Mouse (Mus musculus): ENCODE measurements at regions not wholly inside any gene's neighbourhood (a gene's known extent, or its start where the extent isn't known, plus 50 kb on each side); places are given as distances from the start of the nearest gene placed in this dataset.

DNA sequence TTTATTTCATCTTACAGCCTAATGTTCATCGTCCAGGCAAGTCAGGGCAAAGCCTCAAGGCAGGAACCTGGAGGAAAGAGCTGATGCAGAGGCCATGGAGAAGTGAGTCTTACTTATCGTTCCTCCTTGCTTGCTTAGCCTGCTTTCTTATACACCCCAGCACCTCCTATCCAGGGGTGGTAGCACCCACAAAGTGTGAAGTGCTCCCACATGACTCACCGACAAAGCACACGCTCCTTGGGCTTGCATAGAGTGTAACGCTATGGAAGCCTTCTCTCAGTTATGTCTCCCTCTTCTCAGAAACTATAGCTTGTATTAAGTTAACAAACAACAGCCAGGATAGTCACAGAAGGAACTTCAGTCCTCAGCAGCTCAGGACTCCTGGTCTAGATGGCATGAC is 225.4 kb downstream of the Rpl10-ps3 start:
- Histone ChIP-seq H3K27ac (ENCODE audit: insufficient read depth, low read depth, low read length) (no peak overlapping the region), H3K4me1 (ENCODE audit: control insufficient read depth, insufficient read depth, low read length) (no peaks in the 10 kb centered on the region), H3K4me3 (ENCODE audit: insufficient read depth, low read depth, low read length) (no peak overlapping the region)
- TF ChIP-seq CTCF (IDR thresholded peaks at IDR 0.05; ENCODE audit: insufficient read depth, low read depth, low read length) (no peak), POLR2A (IDR thresholded peaks at IDR 0.05; ENCODE audit: insufficient read depth, low read depth, low read length) (no peak)
- whole genome bisulfite sequencing = 78% methylated on average over 5 of the region's 5 CpGs

GRCm38 (mm10) chr9:50118578-50118977 is 226.2 kb downstream of the Rpl10-ps3 start:
- H3K27ac ChIP-seq (ENCODE audit: insufficient read depth, low read depth, low read length) = no peak overlapping the region
- no peaks in the 10 kb centered on the region for H3K4me1 ChIP-seq (ENCODE audit: control insufficient read depth, insufficient read depth, low read length)
- 74% methylated on average over 6 of the region's 6 CpGs for WGBS
- TF ChIP-seq CTCF (IDR thresholded peaks at IDR 0.05; ENCODE audit: insufficient read depth, low read depth, low read length) (no peak), POLR2A (IDR thresholded peaks at IDR 0.05; ENCODE audit: insufficient read depth, low read depth, low read length) (no peak)
- no peak overlapping the region for H3K4me3 ChIP-seq (ENCODE audit: insufficient read depth, low read depth, low read length)

DNA sequence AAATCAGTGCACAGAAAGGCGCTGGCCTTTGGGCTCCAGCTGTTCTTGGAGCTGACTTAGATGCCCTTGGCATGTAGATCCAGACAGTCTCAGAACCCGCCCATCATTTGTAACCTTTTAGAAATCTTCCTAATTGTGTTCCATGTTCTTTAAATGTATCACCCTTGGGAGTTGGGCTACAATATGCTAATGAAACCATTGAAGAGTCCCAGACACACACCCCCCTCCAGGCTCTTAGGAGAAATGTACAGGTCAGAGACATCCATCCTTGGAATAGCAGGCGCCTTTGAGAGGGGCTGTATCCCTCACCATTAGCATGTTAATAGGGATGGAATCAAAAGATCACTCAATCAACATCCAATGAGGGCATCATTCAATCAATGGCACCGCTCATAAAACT is 238.2 kb downstream of the Rpl10-ps3 start:
- H3K27ac ChIP-seq (ENCODE audit: insufficient read depth, low read depth, low read length) = no peak overlapping the region
- 51% methylated on average over 4 of the region's 4 CpGs for WGBS
- TF ChIP-seq POLR2A (IDR thresholded peaks at IDR 0.05; ENCODE audit: insufficient read depth, low read depth, low read length) = no peak
- TF ChIP-seq CTCF (IDR thresholded peaks at IDR 0.05; ENCODE audit: insufficient read depth, low read depth, low read length) = no peak
- H3K4me1 ChIP-seq (ENCODE audit: control insufficient read depth, insufficient read depth, low read length) = no peaks in the 10 kb centered on the region
- H3K4me3 ChIP-seq (ENCODE audit: insufficient read depth, low read depth, low read length) = no peak overlapping the region

GRCm38 (mm10) chr9:50102766-50103165 is 242.0 kb downstream of the Rpl10-ps3 start:
- WGBS = 28% methylated on average over 1 of the region's 1 CpGs
- Histone ChIP-seq H3K4me3 (ENCODE audit: insufficient read depth, low read depth, low read length) (no peak overlapping the region), H3K27ac (ENCODE audit: insufficient read depth, low read depth, low read length) (no peak overlapping the region), H3K4me1 (ENCODE audit: control insufficient read depth, insufficient read depth, low read length) (no peaks in the 10 kb centered on the region)
- TF ChIP-seq CTCF (IDR thresholded peaks at IDR 0.05; ENCODE audit: insufficient read depth, low read depth, low read length) (no peak), POLR2A (IDR thresholded peaks at IDR 0.05; ENCODE audit: insufficient read depth, low read depth, low read length) (no peak)

DNA sequence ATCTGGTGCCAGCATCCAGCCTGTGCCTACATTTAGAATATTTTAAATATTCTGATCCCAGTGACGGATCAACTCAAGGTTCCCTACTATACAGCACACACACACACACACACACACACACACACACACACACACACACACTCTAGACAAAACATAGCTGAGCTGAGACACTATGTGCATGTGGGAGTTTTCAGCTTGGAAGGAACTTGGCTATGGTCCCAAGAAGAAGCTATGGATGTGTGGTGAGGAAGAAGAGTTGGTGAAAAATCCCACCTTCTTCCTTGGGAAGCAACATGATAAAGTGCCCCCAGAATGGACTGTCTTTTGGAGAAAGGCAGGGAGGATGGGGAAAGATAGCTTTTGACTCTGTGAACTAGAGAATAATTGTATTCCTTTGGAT is 243.7 kb downstream of the Rpl10-ps3 start:
- 76% methylated on average over 1 of the region's 1 CpGs for WGBS
- H3K4me1 ChIP-seq (ENCODE audit: control insufficient read depth, insufficient read depth, low read length) = no peaks in the 10 kb centered on the region
- no peak overlapping the region for H3K27ac ChIP-seq (ENCODE audit: insufficient read depth, low read depth, low read length)
- H3K4me3 ChIP-seq (ENCODE audit: insufficient read depth, low read depth, low read length) = no peak overlapping the region
- TF ChIP-seq POLR2A (IDR thresholded peaks at IDR 0.05; ENCODE audit: insufficient read depth, low read depth, low read length) (no peak), CTCF (IDR thresholded peaks at IDR 0.05; ENCODE audit: insufficient read depth, low read depth, low read length) (no peak)

DNA sequence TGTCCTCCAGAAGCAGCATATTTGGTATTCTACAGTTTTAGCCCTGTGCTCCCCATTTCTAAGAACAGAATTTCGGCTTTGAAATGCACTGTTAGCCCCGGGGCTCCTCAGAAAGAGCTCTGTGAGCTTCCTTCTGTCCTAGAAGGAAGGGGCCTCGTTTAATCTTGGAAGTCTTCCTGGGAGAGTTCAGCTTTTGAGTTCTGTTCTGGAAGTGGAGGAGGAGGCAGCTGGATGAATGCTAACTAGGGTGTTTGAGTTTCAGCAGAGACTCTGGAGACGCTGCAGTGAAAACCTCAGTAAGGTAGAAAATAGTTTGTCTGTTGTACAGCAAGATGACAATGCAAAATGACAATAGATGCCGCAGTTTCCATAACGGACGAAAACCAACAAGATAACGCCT is 253.8 kb downstream of the Rpl10-ps3 start:
- no peak for TF ChIP-seq CTCF (IDR thresholded peaks at IDR 0.05; ENCODE audit: insufficient read depth, low read depth, low read length)
- TF ChIP-seq POLR2A (IDR thresholded peaks at IDR 0.05; ENCODE audit: insufficient read depth, low read depth, low read length) = no peak
- no peak overlapping the region for H3K4me3 ChIP-seq (ENCODE audit: insufficient read depth, low read depth, low read length)
- 74% methylated on average over 8 of the region's 8 CpGs for WGBS
- no peaks in the 10 kb centered on the region for H3K4me1 ChIP-seq (ENCODE audit: control insufficient read depth, insufficient read depth, low read length)
- H3K27ac ChIP-seq (ENCODE audit: insufficient read depth, low read depth, low read length) = no peak overlapping the region

- no peak overlapping the region for H3K27ac ChIP-seq (ENCODE audit: insufficient read depth, low read depth, low read length)
- no peaks in the 10 kb centered on the region for H3K4me1 ChIP-seq (ENCODE audit: control insufficient read depth, insufficient read depth, low read length)
- WGBS = 86% methylated on average over 3 of the region's 3 CpGs
- no peak for TF ChIP-seq CTCF (IDR thresholded peaks at IDR 0.05; ENCODE audit: insufficient read depth, low read depth, low read length)
- no peak overlapping the region for H3K4me3 ChIP-seq (ENCODE audit: insufficient read depth, low read depth, low read length)
Observed at GRCm38 (mm10) chr9:50089916-50090315, 254.9 kb downstream of the Rpl10-ps3 start.

- WGBS = 47% methylated on average over 3 of the region's 3 CpGs
- H3K27ac ChIP-seq (ENCODE audit: insufficient read depth, low read depth, low read length) = no peak overlapping the region
- no peaks in the 10 kb centered on the region for H3K4me1 ChIP-seq (ENCODE audit: control insufficient read depth, insufficient read depth, low read length)
- TF ChIP-seq CTCF (IDR thresholded peaks at IDR 0.05; ENCODE audit: insufficient read depth, low read depth, low read length) (no peak), POLR2A (IDR thresholded peaks at IDR 0.05; ENCODE audit: insufficient read depth, low read depth, low read length) (no peak)
- H3K4me3 ChIP-seq (ENCODE audit: insufficient read depth, low read depth, low read length) = no peak overlapping the region
Observed at GRCm38 (mm10) chr9:50080205-50080604, 264.6 kb downstream of the Rpl10-ps3 start.

DNA sequence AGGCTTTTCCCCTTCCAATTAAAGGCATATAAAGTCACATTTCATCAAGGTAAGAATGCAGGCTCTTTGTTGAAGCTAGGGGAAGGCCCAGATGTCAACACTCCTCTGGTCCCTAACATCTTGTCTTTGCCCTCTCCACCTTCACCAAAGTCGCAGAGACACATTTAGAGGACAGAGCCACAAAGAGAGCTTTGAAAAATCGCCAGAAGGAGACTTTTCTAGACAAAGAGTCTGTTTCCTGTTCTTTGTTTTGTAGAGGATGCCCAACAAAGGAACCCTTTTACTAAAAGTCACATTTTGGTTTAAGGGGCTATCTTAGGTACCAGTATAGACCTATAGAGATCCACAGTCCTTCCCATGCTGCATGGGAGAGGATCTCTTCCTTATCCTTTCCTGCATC is 269.9 kb upstream of the Ncam1 start:
- H3K4me1 ChIP-seq (ENCODE audit: control insufficient read depth, insufficient read depth, low read length) = no peaks in the 10 kb centered on the region
- H3K4me3 ChIP-seq (ENCODE audit: insufficient read depth, low read depth, low read length) = no peak overlapping the region
- 81% methylated on average over 2 of the region's 2 CpGs for WGBS
- no peak overlapping the region for H3K27ac ChIP-seq (ENCODE audit: insufficient read depth, low read depth, low read length)
- TF ChIP-seq POLR2A (IDR thresholded peaks at IDR 0.05; ENCODE audit: insufficient read depth, low read depth, low read length) = no peak
- no peak for TF ChIP-seq CTCF (IDR thresholded peaks at IDR 0.05; ENCODE audit: insufficient read depth, low read depth, low read length)

DNA sequence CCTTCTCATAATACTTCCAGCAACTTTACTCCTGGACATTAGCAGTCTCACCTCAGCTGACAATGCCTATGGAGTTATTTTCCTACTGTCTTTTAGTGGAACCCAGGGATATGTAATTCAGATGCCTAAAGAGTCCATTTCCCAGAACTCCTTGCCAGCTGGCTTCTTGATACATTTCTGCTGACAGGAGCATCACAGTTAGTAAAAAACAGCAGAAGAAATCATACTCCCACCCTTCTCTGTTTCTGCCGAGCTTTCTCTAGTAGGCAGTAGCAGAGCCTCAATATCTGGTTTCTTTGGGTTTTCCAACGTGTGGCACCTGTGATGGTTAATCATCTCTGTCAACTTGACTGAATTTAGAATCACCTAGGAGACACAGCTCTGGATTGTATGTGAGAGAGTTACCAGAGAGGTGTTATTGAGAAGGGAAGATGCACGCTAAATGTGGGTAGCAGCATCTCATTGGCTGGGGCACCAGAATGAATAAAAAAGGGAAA is 269.1 kb upstream of the Ncam1 start:
- WGBS = 85% methylated on average over 3 of the region's 3 CpGs
- no peak overlapping the region for H3K4me3 ChIP-seq (ENCODE audit: insufficient read depth, low read depth, low read length)
- no peaks in the 10 kb centered on the region for H3K4me1 ChIP-seq (ENCODE audit: control insufficient read depth, insufficient read depth, low read length)
- TF ChIP-seq POLR2A (IDR thresholded peaks at IDR 0.05; ENCODE audit: insufficient read depth, low read depth, low read length) (no peak), CTCF (IDR thresholded peaks at IDR 0.05; ENCODE audit: insufficient read depth, low read depth, low read length) (no peak)
- no peak overlapping the region for H3K27ac ChIP-seq (ENCODE audit: insufficient read depth, low read depth, low read length)
